Mouse (Mus musculus): ENCODE measurements around the gene Ubn2.

DNA sequence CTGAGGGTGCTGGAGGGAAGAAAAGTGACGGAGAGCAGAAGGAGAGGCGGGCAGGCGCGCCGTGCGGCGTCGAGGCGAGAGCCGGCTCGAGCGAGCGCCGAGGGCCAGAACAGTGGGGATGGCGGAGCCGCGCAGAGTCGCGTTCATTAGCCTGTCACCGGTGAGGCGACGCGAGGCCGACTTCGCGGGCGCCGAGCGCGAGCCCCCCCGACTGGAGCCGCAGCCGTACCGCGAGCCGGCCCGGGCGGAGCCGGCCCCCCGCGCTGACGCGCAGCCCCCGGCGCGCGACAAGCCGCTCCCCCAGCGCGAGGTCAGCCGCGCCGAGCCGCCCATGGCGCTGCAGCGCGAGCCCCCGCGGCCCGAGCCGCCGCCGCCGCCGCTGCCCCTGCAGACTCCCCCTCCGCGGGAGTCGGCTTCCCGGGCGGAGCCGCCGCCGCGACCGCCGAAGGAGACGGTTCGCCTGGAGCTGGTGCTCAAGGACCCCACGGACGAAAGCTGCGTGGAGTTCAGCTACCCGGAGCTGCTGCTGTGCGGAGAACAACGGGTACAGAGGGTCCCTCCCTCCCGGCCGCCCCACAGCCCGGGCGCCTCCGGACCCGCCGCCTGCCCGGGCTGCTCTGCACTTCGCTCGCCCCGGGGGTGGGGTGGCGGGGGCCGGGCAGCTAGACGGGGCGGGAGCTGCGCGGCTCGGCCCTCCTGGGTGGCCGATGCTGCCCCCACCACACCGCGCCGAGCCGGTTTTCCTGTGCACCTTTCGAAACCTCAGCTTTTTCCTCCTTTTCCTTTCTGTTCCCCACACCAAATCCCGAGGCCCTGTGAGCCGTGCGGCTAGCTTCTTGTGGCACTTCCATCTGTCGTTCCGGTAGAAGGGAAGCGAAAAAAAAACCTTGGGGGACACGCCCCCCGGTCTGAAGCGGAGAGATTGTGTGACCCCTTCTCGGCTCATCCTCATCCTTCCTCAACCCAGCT lies 589 bp downstream of the Ubn2 start:
- TF ChIP-seq CTCF (IDR thresholded peaks at IDR 0.05; ENCODE audit: control insufficient read depth, insufficient read depth, insufficient read length) (no peak), MAX (IDR thresholded peaks at IDR 0.05) (peak; percentile 1), CEBPB (IDR thresholded peaks at IDR 0.05; ENCODE audit: low read depth) (no peak), MYOD1 (IDR thresholded peaks at IDR 0.05; ENCODE audit: control insufficient read depth, insufficient read length, low read depth) (no peak), USF1 (IDR thresholded peaks at IDR 0.05; ENCODE audit: low read depth) (no peak), MYOG (IDR thresholded peaks at IDR 0.05; ENCODE audit: control insufficient read depth, extremely low read depth, insufficient read length) (no peak)

All from C2C12 (cell line).